Comparison of ENCODE assay signal across 9 mouse cellular contexts in genomic region chr19:59459811-59460241, GRCm38 (mm10). TPM values are rescaled to one million over a fixed set of nuclear protein-coding genes. Genes with fewer than 3 reads are reported as not detected.
DNase-seq lines count a peak whose midpoint lies in the region; ATAC-seq and TF ChIP-seq lines count a peak whose summit lies in the region.
"Had no signal": no experiment of that assay in that cellular context is flagged by ENCODE, and none has a peak within 500 bp of the region (broad histone marks: within the 10 kb centered on the region; RNA-seq: fewer than 3 reads in every experiment).

No protein-coding gene starts in this region.

- DNase-seq in layer of hippocampus, adult 2 months (ENCODE audit: low spot score in 2 of 2) = no peak
- DNase-seq in layer of hippocampus, postnatal 14 days (ENCODE audit: low spot score in 2 of 2) = no peak
- peak; percentile 65 for DNase-seq in embryonic facial prominence, embryonic 10.5 days (ENCODE audit: low spot score)
- DNase-seq in ovary, postnatal 10 days (ENCODE audit: low spot score) = no peak

- peaks cover 100% of the 10 kb centered on the region for H3K27me3 ChIP-seq in embryonic facial prominence, embryonic 10.5 days (replicated peaks; ENCODE audit: low read depth, poor library complexity, severe bottlenecking)
- peaks cover 80% of the 10 kb centered on the region for H3K27me3 ChIP-seq in hindbrain, embryonic 15.5 days
- peaks cover 95% of the 10 kb centered on the region for H3K27me3 ChIP-seq in midbrain, embryonic 12.5 days

- no peak overlapping the region for H3K9ac ChIP-seq in hindbrain, embryonic 15.5 days
- peak overlapping the region; percentile 68 for H3K9ac ChIP-seq in midbrain, embryonic 12.5 days (replicated peaks)
- H3K9ac ChIP-seq: liver, embryonic 14.5 days had no signal

- under 1% methylated on average over 19 of the region's 19 CpGs for WGBS in embryonic facial prominence, embryonic 10.5 days
- under 1% methylated on average over 19 of the region's 19 CpGs for WGBS in hindbrain, embryonic 15.5 days
- under 1% methylated on average over 19 of the region's 19 CpGs for WGBS in midbrain, embryonic 12.5 days

- no peaks in the 10 kb centered on the region for H3K9me3 ChIP-seq in embryonic facial prominence, embryonic 10.5 days
- no peaks in the 10 kb centered on the region for H3K9me3 ChIP-seq in hindbrain, embryonic 15.5 days
- no peaks in the 10 kb centered on the region for H3K9me3 ChIP-seq in midbrain, embryonic 12.5 days

- H3K4me2 ChIP-seq in hindbrain, embryonic 15.5 days = no peak overlapping the region; the same call in 1 of the 2 replicates
- H3K4me2 ChIP-seq in midbrain, embryonic 12.5 days (replicated peaks) = peak overlapping the region; percentile 59

- H3K36me3 ChIP-seq in embryonic facial prominence, embryonic 10.5 days (replicated peaks) = no peaks in the 10 kb centered on the region
- no peaks in the 10 kb centered on the region for H3K36me3 ChIP-seq in hindbrain, embryonic 15.5 days
- H3K36me3 ChIP-seq in midbrain, embryonic 12.5 days = no peaks in the 10 kb centered on the region

- no peak for TF ChIP-seq CTCF in layer of hippocampus, adult 2 months (conservative IDR thresholded peaks at IDR 0.05)

- H3K4me3 ChIP-seq in layer of hippocampus, adult 2 months = peak overlapping the region; percentile 79
- H3K4me3 ChIP-seq in embryonic facial prominence, embryonic 10.5 days = peak overlapping the region; percentile 68
- H3K4me3 ChIP-seq in hindbrain, embryonic 15.5 days = 0 out of 2 replicates have a peak overlapping the region, but pooled peaks have one; percentile 23
- H3K4me3 ChIP-seq in midbrain, embryonic 12.5 days = peak overlapping the region; percentile 54

- peak overlapping the region; percentile 98 for H3K27ac ChIP-seq in layer of hippocampus, adult 2 months
- peak overlapping the region; percentile 89 for H3K27ac ChIP-seq in embryonic facial prominence, embryonic 10.5 days (replicated peaks)
- H3K27ac ChIP-seq in hindbrain, embryonic 15.5 days (replicated peaks) = no peak overlapping the region
- peak overlapping the region; percentile 89 for H3K27ac ChIP-seq in midbrain, embryonic 12.5 days (replicated peaks)
- H3K27ac ChIP-seq: liver, embryonic 14.5 days had no signal

- H3K4me1 ChIP-seq in embryonic facial prominence, embryonic 10.5 days = peaks cover 40% of the 10 kb centered on the region
- peaks cover 17% of the 10 kb centered on the region for H3K4me1 ChIP-seq in hindbrain, embryonic 15.5 days (replicated peaks)
- peaks cover 37% of the 10 kb centered on the region for H3K4me1 ChIP-seq in midbrain, embryonic 12.5 days

- ATAC-seq in hindbrain, embryonic 15.5 days (ENCODE audit: low FRiP score, low read depth) = no peak
- no peak for ATAC-seq in midbrain, embryonic 12.5 days (ENCODE audit: low FRiP score, low read depth)
- ATAC-seq in megakaryocyte-erythroid progenitor cell, adult 5-6 weeks (replicated peaks; ENCODE audit: low FRiP score, low TSS enrichment, poor library complexity, severe bottlenecking) = no peak
- ATAC-seq in frontal cortex, adult (ENCODE audit: low TSS enrichment) = no peak

RNA-seq across cellular contexts. Expression of gene Emx2, which starts 1.7 kb away (rescaled TPM):
- total RNA-seq in layer of hippocampus, adult 2 months (2021) = 10 to 100 TPM; 26.6 to 29.8 TPM
- total RNA-seq in layer of hippocampus, postnatal 14 days (2021) = 10 to 100 TPM; 22.5 to 24.7 TPM
- polyA plus RNA-seq in embryonic facial prominence, embryonic 10.5 days (2016; fragmentation: Nextera tagmentation; extraction: Ambion mirVana) = 8.0 and 12.1 TPM in 2 replicates
- polyA plus RNA-seq in hindbrain, embryonic 15.5 days (2015; fragmentation: Nextera tagmentation; extraction: Ambion mirVana) = 0.57 and 0.85 TPM in 2 replicates
- 17.9 and 23.7 TPM in 2 replicates for polyA plus RNA-seq in midbrain, embryonic 12.5 days (2016; fragmentation: Nextera tagmentation; extraction: Ambion mirVana)
- total RNA-seq in megakaryocyte-erythroid progenitor cell, adult 5-6 weeks (2014; fragmentation: Nextera tagmentation) = not detected in 2 replicates
- not detected in 2 replicates for total RNA-seq in megakaryocyte-erythroid progenitor cell, adult 5-6 weeks (2017)

Comparison
In these comparisons a context has a peak if more than half of its experiments do, and no peak if none do; other contexts are left out.
1. H3K4me3 ChIP-seq: peak in every context shown above with its lines; median percentile 79 in layer of hippocampus, adult 2 months; 68 in embryonic facial prominence, embryonic 10.5 days; 54 in midbrain, embryonic 12.5 days; 23 in hindbrain, embryonic 15.5 days.
2. RNA of gene Emx2, which starts 1.7 kb away (total RNA-seq): 26.6 to 29.8 TPM in layer of hippocampus, adult 2 months and 22.5 to 24.7 TPM in layer of hippocampus, postnatal 14 days; not detected in megakaryocyte-erythroid progenitor cell, adult 5-6 weeks; every median in the first group is over 10 times any median in the second.